Mouse (Mus musculus) limb, embryonic 11.5 days (tissue): ENCODE data around the gene Adcyap1r1. TPM values are rescaled to one million over a fixed set of nuclear protein-coding genes. Genes with fewer than 3 reads are reported as not detected.

Experiments used
- ATAC-seq: fragments of 200-750 bp; cut with Nextera tagmentation; 2 replicates; pipeline ENCODE4 v1.8.0; 2017; ENCODE audit warnings: low read depth; ENCODE audit not compliant: insufficient number of reproducible peaks, low FRiP score, low TSS enrichment
- DNase-seq: peaks from one replicate; pipeline ENCODE4 v3.0.0-alpha.2; 2015; ENCODE audit warnings: low spot score
- H3K27ac ChIP-seq: fragments of 300-500 bp; sonication (generic); replicated peaks from 2 replicates; pipeline ENCODE4 v1.5.1; 2014; ENCODE audit warnings: low read depth, mild to moderate bottlenecking, low read length
- H3K27me3 ChIP-seq: fragments of 300-500 bp; sonication (generic); 2 replicates; pipeline ENCODE4 v1.6.1; 2014; ENCODE audit warnings: mild to moderate bottlenecking, low read length, mixed read lengths; ENCODE audit not compliant: control insufficient read depth, insufficient read depth
- H3K36me3 ChIP-seq: fragments of 300-500 bp; sonication (generic); 2 replicates; pipeline ENCODE4 v1.6.1; 2014; ENCODE audit warnings: mild to moderate bottlenecking, low read length, moderate library complexity, mixed read lengths; ENCODE audit not compliant: control insufficient read depth, insufficient read depth
- H3K4me1 ChIP-seq: fragments of 300-500 bp; sonication (generic); 2 replicates; pipeline ENCODE4 v1.6.1; 2014; ENCODE audit warnings: low read length, mixed read lengths; ENCODE audit not compliant: control insufficient read depth, insufficient read depth
- H3K4me2 ChIP-seq: fragments of 300-500 bp; sonication (generic); 2 replicates; pipeline ENCODE4 v1.6.1; 2014; ENCODE audit warnings: low read depth, mild to moderate bottlenecking, moderate library complexity; ENCODE audit not compliant: severe bottlenecking
- H3K4me3 ChIP-seq: fragments of 300-500 bp; sonication (generic); 2 replicates; pipeline ENCODE4 v1.5.1; 2014; ENCODE audit warnings: low read depth, low read length
- H3K9ac ChIP-seq: fragments of 300-500 bp; sonication (generic); 2 replicates; pipeline ENCODE4 v1.6.1; 2014; ENCODE audit warnings: mild to moderate bottlenecking, low read length
- H3K9me3 ChIP-seq: fragments of 300-500 bp; sonication (generic); 2 replicates; pipeline ENCODE4 v1.6.1; 2016; ENCODE audit warnings: low read length; ENCODE audit not compliant: control insufficient read depth
- WGBS: fragments of 180-500 bp; shearing (Covaris S2); extraction: QIAGEN DNeasy Blood & Tissue Kit; methylation state at CpG from one replicate; pipeline ENCODE4 v1.1.7; 2014; 5-methylcytosine and 5-hydroxymethylcytosine counted together
- microRNA-seq: library from miRNA; unstranded; fragments of <30 nt; microRNA quantifications from one replicate; pipeline ENCODE4, GENCODE M21; 2016
- polyA plus RNA-seq: library from polyadenylated mRNA; unstranded; fragments of >200 nt; fragmentation: Nextera tagmentation; extraction: Ambion mirVana; gene quantifications from 2 replicates; pipeline ENCODE4 v1.2.1, GENCODE M21; 2014

The Adcyap1r1 gene
- polyA plus RNA-seq, 1 experiment from 2014 or later, result 0.48 TPM

DNA sequence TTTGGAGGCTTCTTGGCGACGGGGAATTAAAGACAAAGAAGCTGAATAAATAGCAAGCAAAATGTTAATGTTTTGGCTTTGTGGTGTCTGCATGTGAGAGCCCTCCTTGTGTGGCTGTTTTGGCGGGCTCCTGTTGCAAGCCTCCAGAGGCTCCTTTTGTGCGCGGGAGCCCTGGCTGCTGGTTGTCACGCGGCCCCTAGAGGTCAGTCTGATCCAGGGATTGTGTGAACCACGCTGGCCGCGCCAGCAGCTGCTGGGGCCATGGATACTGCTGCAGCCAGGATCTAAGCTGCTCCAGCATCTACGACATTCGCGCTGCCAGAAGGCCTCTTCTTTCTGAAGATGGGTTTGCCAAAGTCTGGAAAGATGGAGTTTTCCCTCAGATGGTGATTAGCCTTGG, 99.1 kb downstream of the Adcyap1r1 start:
- Histone ChIP-seq H3K9me3 (no peaks in the 10 kb centered on the region), H3K36me3 (no peaks in the 10 kb centered on the region), H3K27ac (no peak overlapping the region), H3K9ac (no peak overlapping the region), H3K4me1 (no peaks in the 10 kb centered on the region), H3K4me2 (no peak overlapping the region), H3K27me3 (no peaks in the 10 kb centered on the region), H3K4me3 (no peak overlapping the region)
- WGBS, result 43% methylated on average over 13 of the region's 13 CpGs
- no peak for ATAC-seq
- DNase-seq, result peak; percentile 64

Small RNA genes within 50 kb of the gene (microRNA-seq; reads per million reads assigned to microRNA genes)
- gene Gm44352, result not detected

Other genes starting within 250 kb of the Adcyap1r1 start
- 17.2 and 17.4 TPM in 2 replicates for gene Mindy4, start 248.6 kb upstream of the Adcyap1r1 start, polyA plus RNA-seq
- gene Aqp1, start 115.5 kb upstream of the Adcyap1r1 start, polyA plus RNA-seq, result 0.26 and 0.64 TPM in 2 replicates
- not detected in 2 replicates for gene Ghrhr, start 75.7 kb upstream of the Adcyap1r1 start, polyA plus RNA-seq
- not detected in 2 replicates for gene Neurod6, start 229.3 kb downstream of the Adcyap1r1 start, polyA plus RNA-seq